Mouse (Mus musculus) brain, adult 10 weeks (tissue): ENCODE measurements around the gene Bcan. TPM values are rescaled to one million over a fixed set of nuclear protein-coding genes. Genes with fewer than 3 reads are reported as not detected.

Experiments used
- polyA plus RNA-seq: library from polyadenylated mRNA; stranded (reverse); fragments of 350-450 nt; fragmentation: Illumina TruSeq; extraction: RNeasy Lipid Tissue Mini Kit (QIAGEN cat#74804); gene quantifications from one replicate; pipeline ENCODE4 v1.2.3, GENCODE M21; 2015; ENCODE audit warnings: low read depth, low replicate concordance

The Bcan gene
- 184 TPM for polyA plus RNA-seq

DNA sequence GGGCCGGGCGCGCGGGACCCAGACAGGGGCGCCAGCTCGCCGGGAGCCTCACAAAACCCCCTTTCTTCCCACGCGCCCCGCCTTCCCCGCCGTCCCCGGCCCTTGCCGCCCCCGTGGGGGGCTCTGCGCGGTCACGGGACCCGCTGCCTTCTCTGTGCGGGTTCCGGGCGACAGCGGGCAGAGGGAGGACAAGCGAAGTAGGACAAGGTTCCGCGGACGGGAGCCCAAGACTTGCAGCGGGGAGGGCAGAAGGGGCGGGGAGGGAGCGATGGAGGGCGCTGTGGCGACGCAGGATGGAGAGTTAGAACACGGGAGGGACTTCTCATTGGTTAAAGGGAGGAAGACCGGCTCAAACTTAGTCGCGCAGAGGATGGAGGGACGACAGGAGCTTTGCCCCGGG, at the start of gene Bcan:
Gene Bcan (minus strand): TSS at position 50 of the 400 bp plus-strand sequence.

DNA sequence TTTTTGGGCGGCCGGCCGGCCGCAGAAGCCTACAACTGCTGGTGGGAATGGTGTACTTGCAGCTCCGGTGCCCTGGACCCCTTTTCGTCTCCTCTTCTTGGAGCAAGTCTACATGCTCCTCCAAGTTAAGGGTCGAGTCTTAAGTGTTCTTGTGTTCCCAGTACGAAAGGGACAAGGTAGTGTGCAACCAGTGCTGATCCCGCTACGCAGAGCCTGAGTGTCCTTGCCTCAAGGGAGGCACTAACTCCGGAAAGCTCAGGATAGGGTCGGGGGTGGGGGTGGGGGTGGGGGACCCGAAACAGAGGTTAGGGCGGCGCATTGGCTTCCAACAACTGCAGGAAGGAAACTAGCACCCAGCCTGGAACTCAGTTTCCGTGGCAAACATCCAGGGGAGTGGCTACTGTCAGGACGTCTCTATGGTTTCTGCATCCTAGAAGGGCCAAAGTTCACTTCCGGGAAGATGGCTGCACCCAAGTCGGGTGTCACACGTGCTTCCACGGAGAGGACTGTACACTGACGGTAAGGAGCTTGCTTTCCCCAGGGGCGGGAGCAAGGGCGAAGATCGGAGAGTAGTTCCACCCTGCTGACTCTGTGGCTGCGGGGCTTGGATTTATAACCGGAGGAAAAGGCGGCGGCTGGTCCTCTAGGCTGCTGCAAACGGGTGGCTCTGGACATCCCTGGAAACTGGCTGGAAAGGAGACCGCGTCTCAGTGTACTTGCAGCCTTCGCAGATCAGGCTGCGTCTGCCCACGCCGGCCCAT, 42.8 kb upstream of the Bcan start, which contains the start of gene Gpatch4:
Gene Gpatch4 (plus strand): TSS at position 448 of the 761 bp plus-strand sequence.

DNA sequence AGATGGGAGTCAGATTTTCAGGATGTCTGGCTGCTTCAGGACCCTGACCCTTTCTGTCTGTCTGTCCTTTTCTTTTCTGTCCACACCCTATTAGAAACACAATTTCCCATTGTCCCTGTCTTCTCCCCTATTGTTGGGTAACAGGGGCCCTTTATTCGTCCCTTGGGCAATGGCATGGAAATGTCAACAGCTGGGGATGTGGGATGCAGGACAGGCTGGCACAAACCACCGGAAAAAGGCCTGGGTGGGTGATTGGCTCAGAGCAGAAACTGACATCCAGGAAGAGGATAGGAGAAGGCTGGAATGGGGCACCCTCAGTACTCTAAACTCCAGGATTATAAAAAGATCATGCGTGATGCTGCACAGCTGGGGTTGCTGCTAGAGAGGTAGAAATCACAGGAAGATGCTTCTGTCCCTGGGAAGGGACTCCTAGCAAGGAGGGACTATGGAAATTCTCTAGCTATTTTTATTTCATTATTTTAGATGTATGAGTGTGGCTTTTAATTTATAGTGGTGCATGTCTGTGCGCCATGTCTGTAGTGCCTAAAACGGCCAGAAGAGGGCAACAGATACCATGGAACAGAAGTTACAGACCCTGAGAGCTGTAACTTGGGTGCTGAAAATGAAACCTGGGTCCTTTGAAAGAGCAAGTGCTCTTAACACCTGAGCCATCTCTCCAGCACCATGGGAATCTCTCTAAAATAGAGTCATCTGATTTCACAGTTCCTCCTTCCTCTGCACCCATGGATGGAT, 27.6 kb upstream of the Bcan start, which contains the start of gene Hapln2:
Gene Hapln2 (minus strand): TSS at position 150 of the 753 bp plus-strand sequence.

DNA sequence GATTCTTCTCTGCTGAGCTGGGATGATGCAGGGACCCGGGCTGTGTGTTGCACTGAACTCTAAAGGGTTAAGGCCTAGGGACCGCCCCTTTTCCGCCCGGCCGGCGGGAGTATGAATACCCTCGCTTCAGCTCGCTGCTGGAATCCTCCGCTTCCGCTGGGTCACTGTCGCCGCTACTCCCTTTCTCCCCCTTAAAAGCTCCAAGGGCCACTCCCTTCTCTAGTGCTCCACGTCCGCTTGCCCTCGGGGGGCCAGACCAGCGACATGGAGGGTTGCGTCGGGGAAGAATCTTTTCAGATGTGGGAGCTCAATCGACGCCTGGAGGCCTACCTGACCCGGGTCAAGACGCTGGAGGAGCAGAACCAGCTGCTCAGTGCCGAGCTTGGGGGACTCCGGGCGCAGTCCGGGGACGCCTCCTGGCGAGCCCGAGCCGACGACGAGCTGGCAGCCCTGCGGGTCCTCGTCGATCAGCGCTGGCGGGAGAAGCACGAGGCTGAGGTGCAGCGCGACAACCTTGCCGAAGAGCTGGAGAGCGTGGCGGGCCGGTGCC, 29.0 kb downstream of the Bcan start, which contains the start of gene Nes:
Gene Nes (plus strand): TSS at position 140 of the 550 bp plus-strand sequence.

DNA sequence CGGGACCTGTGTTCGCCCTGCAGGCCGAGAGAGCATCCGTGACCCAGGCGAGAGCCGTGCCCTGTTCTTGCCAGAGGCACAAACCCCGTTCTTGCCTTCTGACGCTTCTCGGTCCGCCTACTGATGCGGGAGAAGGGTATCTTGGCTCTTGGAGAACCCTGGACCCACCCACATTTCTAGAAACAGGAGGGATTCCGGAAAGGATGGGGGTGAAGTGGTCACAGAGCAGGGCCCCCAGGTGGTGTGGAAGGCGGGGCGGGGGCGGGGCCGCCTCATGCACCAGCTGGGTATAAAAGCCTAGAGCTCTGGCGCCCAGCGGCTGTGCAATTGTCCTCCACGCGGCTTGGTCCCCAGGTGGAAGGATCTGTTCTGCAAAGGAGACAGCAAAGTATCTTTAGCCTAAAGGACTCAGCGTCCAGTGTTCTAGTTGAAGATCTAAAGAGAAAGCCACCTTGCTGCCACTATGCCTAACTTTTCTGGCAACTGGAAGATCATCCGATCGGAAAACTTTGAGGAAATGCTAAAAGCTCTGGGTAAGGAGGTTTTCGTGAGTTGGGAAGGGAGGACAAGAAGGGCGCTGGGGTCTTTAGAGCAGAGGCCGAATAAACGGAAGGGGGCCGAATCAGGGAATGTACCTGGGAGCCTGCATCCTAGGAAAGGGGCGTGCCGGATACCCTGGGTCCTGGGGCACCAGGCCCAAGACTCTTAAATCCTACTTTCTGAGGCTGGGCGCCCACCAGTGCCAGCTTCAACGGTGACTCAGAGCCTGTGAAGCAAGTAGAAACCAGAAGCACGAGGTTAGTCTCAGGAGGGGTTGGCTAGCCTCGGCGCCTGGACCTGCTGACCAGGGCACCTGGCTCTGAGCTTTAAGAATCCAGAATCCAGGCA, 51.4 kb downstream of the Bcan start, which contains the start of gene Crabp2:
Gene Crabp2 (plus strand): TSS at position 289 of the 888 bp plus-strand sequence.

Other genes starting within 250 kb of the Bcan start
- gene Ntrk1, start 205.1 kb downstream of the Bcan start, polyA plus RNA-seq: 1.6 TPM
- gene Insrr, start 203.3 kb downstream of the Bcan start, polyA plus RNA-seq: 0.22 TPM
- gene Pear1, start 175.9 kb downstream of the Bcan start, polyA plus RNA-seq: 4.8 TPM
- not detected for gene Sh2d2a, start 153.5 kb downstream of the Bcan start, polyA plus RNA-seq
- gene Prcc, start 114.6 kb downstream of the Bcan start, polyA plus RNA-seq: 45.3 TPM
- 168 TPM for gene Hdgf, start 93.9 kb downstream of the Bcan start, polyA plus RNA-seq
- gene Mrpl24, start 80.7 kb downstream of the Bcan start, polyA plus RNA-seq: 86.4 TPM
- 13.1 TPM for gene Isg20l2, start 69.9 kb downstream of the Bcan start, polyA plus RNA-seq
- 24.0 TPM for gene Rrnad1, start 69.5 kb downstream of the Bcan start, polyA plus RNA-seq
- gene Crabp2, start 51.6 kb downstream of the Bcan start, polyA plus RNA-seq: 6.3 TPM
- 3.9 TPM for gene Nes, start 29.2 kb downstream of the Bcan start, polyA plus RNA-seq
- gene Hapln2, start 27.4 kb upstream of the Bcan start, polyA plus RNA-seq: 35.6 TPM
- 19.4 TPM for gene Gpatch4, start 42.9 kb upstream of the Bcan start, polyA plus RNA-seq
- gene Naxe, start 58.3 kb upstream of the Bcan start, polyA plus RNA-seq: 138 TPM
- not detected for gene Ttc24, start 78.1 kb upstream of the Bcan start, polyA plus RNA-seq
- 0.25 TPM for gene Iqgap3, start 81.7 kb upstream of the Bcan start, polyA plus RNA-seq
- 113 TPM for gene Mef2d, start 142.1 kb upstream of the Bcan start, polyA plus RNA-seq